7 mouse cellular contexts compared by ENCODE assay signal in the genomic region with DNA sequence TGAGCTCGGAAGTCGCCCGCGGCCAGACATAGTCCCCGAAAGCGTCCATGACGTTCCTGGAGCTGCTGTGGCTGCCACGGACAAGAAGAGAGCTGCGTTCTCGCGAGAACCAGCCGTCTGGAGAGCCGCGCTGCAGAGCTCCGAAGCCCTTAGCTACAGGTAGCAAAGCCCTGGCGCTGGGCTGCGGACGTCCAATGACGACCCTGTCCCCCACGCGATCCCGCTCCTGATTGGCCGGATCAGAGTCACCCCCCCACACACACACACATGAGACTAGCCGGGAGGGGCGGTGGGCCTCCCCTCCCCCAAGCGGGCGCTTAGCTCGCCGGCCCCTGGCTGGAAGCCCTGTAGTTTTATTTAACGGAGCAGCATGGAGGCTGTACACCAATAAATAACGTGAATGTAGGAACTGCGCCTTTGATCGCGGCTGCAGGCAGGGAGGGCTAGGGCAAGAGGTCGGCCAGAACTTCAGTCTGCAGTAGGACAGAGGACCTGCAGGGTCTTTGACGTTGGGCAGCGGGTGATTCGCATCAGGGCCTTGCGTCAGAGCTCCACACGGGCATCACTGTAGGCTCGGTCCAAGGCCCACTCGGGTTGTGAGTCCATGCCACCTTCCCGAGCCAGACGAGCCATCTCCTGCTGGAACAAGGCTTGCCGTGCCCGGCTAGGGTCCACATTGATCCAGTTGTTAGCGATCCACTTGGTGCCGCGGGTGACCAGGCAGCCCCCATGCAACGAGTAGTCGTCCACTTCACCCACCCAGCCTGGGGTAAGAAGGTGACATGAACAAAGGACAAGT. TPM values are rescaled to one million over a fixed set of nuclear protein-coding genes. Genes with fewer than 3 reads are reported as not detected.
DNase-seq lines count a peak whose midpoint lies in the region; ATAC-seq lines count a peak whose summit lies in the region.

A gene (minus strand): TSS at position 195 of the 799 bp plus-strand sequence.

- peak within 1 kb of the TSS; percentile 81 for H3K4me2 ChIP-seq in intestine, embryonic 14.5 days (ENCODE audit: low read length)

- peak within 1 kb of the TSS; percentile 70 for H3K4me3 ChIP-seq in intestine, embryonic 14.5 days (ENCODE audit: low read depth, low read length)

- peaks cover 26% of the 10 kb centered on the region for H3K36me3 ChIP-seq in intestine, embryonic 14.5 days (ENCODE audit: control insufficient read depth, insufficient read depth, low read length)

- ATAC-seq in intestine, embryonic 14.5 days (replicated peaks; ENCODE audit: low FRiP score, low TSS enrichment, low read depth): peak; percentile 96

- peak within 1 kb of the TSS; percentile 74 for H3K9ac ChIP-seq in intestine, embryonic 14.5 days (ENCODE audit: low read length)

- intact Hi-C loops in left cerebral cortex, postnatal 14 days (cut with DNase I): no loop called here

- no peaks in the 10 kb centered on the region for H3K9me3 ChIP-seq in intestine, embryonic 14.5 days (ENCODE audit: control insufficient read depth, low read length)

- WGBS in intestine, embryonic 14.5 days: 5% methylated on average over 51 of the region's 51 CpGs

- H3K27ac ChIP-seq in intestine, embryonic 14.5 days (ENCODE audit: low read depth): peak within 1 kb of the TSS; percentile 91

- peak; percentile 77 to 81 for DNase-seq in adrenal gland, adult 18-20 months (ENCODE audit: low spot score in 2 of 2)
- DNase-seq in embryo, embryonic 11 days: peak; percentile 99
- DNase-seq in gastrocnemius, postnatal 25 days: peak; percentile 94
- DNase-seq in intestine, embryonic 14.5 days (ENCODE audit: low spot score): peak; percentile 92
- DNase-seq in left cerebral cortex, postnatal 14 days (ENCODE audit: low spot score in 2 of 2): peak; percentile 94 to 98
- peak; percentile 98 for DNase-seq in mesoderm, embryonic 11.5 days (ENCODE audit: low read depth, low spot score)
- peak; percentile 90 for DNase-seq in right cerebral cortex, postnatal 4 days

- no peaks in the 10 kb centered on the region for H3K27me3 ChIP-seq in intestine, embryonic 14.5 days (replicated peaks; ENCODE audit: control insufficient read depth, insufficient read depth, low read length)

- peaks cover 30% of the 10 kb centered on the region for H3K4me1 ChIP-seq in intestine, embryonic 14.5 days (replicated peaks; ENCODE audit: control insufficient read depth, insufficient read depth, low read length)

RNA-seq across cellular contexts. Expression of the gene that starts here (rescaled TPM):
- total RNA-seq in adrenal gland, adult 18-20 months (2021): 10 to 100 TPM; 93.9 to 96.2 TPM
- 1 to 10 TPM; 5.2 to 5.3 TPM for total RNA-seq in gastrocnemius, postnatal 25 days (2021)
- polyA plus RNA-seq in intestine, embryonic 14.5 days (2014; fragmentation: Nextera tagmentation; extraction: Ambion mirVana): 82.0 and 95.0 TPM in 2 replicates
- 100 to 1,000 TPM; 184 to 202 TPM for total RNA-seq in left cerebral cortex, postnatal 14 days (2021)

Comparison
In these comparisons a context has a peak if more than half of its experiments do, and no peak if none do; other contexts are left out.
1. Peak in every context shown above with its lines: DNase-seq, ATAC-seq, H3K4me3 ChIP-seq and H3K27ac ChIP-seq.
2. RNA of the gene that starts here (total RNA-seq): 184 to 202 TPM in left cerebral cortex, postnatal 14 days and 93.9 to 96.2 TPM in adrenal gland, adult 18-20 months; 5.2 to 5.3 TPM in gastrocnemius, postnatal 25 days; every median in the first group is over 10 times any median in the second.